ENCODE assay signal across 1 mouse cellular context in the genomic region with DNA sequence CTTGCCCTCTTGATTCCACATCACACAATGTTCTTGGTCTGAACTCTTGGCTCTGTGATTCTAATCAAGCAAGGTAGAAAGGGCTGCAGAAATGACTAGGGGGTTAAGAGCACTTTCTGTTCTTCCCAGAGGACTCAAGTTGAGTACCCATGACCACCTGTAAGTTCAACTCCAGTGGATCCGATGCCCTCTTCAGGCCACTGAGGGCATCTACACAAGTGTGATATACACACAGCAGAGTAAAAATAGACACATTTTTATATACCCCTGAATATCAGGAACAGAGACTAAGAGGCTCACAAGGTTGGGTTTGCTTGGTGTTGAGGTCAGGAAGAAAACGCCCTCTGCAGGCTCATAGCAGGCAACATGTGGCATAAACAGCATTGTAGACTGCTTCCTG.
TF ChIP-seq lines count a peak whose summit lies in the region.

No protein-coding gene starts in this region.

TF ChIP-seq in MEL, 35 proteins besides CTCF, POLR2A, EP300 and RAD21:
- no peak for TF ChIP-seq RCOR1 (IDR thresholded peaks at IDR 0.05; ENCODE audit: low read depth, low read length)
- TF ChIP-seq SMC3 (IDR thresholded peaks at IDR 0.05; ENCODE audit: low read depth, low read length), result no peak
- TF ChIP-seq MEF2A (IDR thresholded peaks at IDR 0.05; ENCODE audit: extremely low read depth, insufficient replicate concordance, low read depth, low read length, poor library complexity, severe bottlenecking), result no peak
- no peak for TF ChIP-seq JUND (IDR thresholded peaks at IDR 0.05; ENCODE audit: low read depth, low read length)
- no peak for TF ChIP-seq ELF1 (IDR thresholded peaks at IDR 0.05; ENCODE audit: low read depth, low read length)
- no peak for TF ChIP-seq MAX (IDR thresholded peaks at IDR 0.05; ENCODE audit: low read length)
- no peak for TF ChIP-seq HCFC1 (IDR thresholded peaks at IDR 0.05; ENCODE audit: low read depth, low read length)
- no peak for TF ChIP-seq MAFK (IDR thresholded peaks at IDR 0.05; ENCODE audit: borderline replicate concordance, low read depth, low read length)
- no peak for TF ChIP-seq USF2 (IDR thresholded peaks at IDR 0.05; ENCODE audit: borderline replicate concordance in 1 of 2, insufficient read depth in 1 of 2, low read depth in 1 of 2, low read length in 2 of 2)
TF ChIP-seq in MEL: peak in this region for 0.
